Mouse (Mus musculus) CD8-positive naive resting alpha-beta T cell, adult 2 months (primary cell): Measurements from ENCODE around the gene Ift27.
A peak's percentile ranks its signal among the peaks of the same experiment; 100 is the strongest.

ENCODE experiments used
- DNase-seq, 2 experiments: peaks; one replicate each; pipeline ENCODE4 v3.0.0; 2022; ENCODE audit warnings: low read depth in 2 of 2, low spot score in 2 of 2

The Ift27 gene

DNA sequence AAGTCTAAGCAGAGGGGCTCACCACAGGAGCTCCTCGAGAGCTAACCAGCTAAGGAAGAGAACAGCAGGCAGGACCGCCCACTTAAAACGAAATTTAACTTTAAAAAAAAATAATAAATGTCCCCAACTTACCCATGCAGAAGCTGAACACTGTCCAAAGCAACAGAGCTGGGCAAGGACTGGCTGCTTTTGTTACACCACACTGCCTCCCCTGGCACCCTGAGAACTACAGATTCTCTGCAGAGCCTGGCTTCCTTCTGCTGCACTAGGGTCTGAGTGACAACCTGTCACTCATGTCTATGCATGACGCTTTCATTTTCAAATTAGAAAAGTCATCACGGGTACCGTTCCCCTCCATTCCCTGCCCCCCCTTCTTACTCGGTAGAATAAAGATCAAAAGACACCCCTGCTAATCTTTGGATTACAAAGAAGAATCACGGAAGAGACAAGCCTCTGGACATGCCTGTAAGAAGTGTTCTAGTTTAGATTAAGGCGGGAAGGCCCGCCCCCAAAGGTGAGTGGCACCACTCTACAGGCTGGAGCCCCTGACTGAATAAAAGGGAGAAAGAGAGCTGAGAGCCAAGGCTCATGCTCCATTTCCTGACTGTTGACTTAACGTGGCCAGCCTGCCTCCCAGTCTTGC, 1.5 kb downstream of the Ift27 start:
- DNase-seq = peak; percentile 21 to 23

DNA sequence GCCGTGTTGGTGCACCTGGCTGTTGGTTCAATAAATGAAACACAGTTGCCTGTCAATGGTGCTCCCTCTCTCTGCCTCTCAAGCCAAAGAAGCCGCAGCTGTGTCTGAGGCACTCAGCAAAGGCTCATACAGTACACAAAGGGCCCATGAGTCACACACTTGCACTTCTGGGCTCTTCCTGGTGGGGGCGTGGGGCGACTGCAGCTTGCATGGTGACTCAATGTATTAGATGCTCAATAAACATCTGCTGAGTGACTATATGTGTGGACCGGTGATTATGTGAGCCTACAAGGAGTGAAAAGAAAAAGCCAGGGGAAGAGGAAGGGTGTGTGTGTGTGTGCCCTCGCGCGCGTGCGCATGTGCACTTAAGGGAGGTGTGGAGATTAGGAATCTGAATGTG, 2.3 kb downstream of the Ift27 start:
- peak in 1 of 2 experiments; percentile 42 for DNase-seq

GRCm38 (mm10) chr15:78170708-78171107, 3.2 kb downstream of the Ift27 start:
- DNase-seq = peak; percentile 48 to 55

- no peak for DNase-seq
Observed at GRCm38 (mm10) chr15:78169566-78169965, 4.3 kb downstream of the Ift27 start.

- DNase-seq = no peak
Observed at GRCm38 (mm10) chr15:78165292-78165691, 8.6 kb downstream of the Ift27 start.

GRCm38 (mm10) chr15:78164466-78164865, 9.4 kb downstream of the Ift27 start:
- no peak for DNase-seq

DNA sequence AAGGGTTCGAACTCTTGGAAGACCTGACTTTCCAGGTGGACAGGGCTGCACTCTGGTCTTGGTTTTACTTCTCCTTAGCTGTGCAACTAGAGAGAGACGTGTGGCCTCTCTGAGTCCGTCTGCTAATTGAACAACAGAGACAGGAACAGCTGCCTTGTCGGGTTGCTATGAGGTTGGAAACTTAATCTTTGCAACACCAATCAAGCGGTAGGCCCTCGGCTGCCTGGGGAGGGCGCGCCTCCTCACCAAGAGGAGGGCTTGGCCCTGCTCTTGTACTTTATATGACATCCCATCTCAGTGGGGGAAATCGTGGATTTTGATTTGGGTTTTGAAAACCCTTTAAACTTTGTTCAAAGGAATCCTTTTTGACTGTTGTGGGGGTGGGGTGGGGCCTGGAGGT, 12.0 kb downstream of the Ift27 start:
- DNase-seq = no peak

DNA sequence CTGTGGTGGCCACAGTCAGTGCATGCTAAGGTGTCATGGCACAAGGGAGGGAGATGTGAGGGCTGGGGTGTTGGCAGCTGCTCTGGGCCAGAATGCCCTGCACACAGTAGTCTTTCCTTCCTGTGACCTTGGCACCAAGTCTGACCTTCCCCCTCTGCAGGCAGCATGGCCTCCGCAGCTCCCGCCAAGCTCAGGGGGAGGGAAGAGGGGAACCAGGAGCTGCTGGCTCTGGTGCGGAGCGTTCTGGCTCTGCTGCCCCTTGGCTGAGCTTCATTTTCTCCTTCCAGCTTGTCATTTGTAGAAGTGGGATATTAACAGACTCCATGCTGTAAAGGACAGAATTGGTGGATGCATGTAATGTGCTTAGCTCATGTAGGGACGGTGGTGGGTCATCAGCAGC, 15.6 kb downstream of the Ift27 start:
- DNase-seq = no peak

- no peak for DNase-seq
Observed at GRCm38 (mm10) chr15:78157824-78158223, 16.1 kb downstream of the Ift27 start.

DNA sequence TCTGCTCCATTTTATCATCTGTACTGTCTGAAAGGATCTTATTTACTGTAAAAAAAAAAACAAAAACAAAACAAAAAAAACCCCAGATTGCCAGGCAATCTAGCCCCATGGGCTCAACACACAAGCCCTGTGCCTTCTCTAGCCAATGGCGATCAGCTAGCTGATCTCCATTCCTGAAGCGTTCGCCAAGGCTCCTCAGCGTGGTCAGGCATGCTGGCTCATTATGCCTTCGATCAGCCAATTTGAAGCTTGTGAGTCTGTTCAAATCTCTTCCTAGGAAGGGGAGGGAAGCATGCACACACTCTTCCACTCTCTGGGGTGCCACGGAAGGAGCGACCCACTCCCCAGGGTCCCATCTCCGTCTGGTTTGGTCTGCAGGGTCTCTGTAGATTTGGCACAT, 16.6 kb downstream of the Ift27 start:
- DNase-seq = no peak

GRCm38 (mm10) chr15:78155421-78155820, 18.5 kb downstream of the Ift27 start:
- no peak for DNase-seq

- no peak for DNase-seq
Observed at GRCm38 (mm10) chr15:78153045-78153775, 20.7 kb downstream of the Ift27 start.

DNA sequence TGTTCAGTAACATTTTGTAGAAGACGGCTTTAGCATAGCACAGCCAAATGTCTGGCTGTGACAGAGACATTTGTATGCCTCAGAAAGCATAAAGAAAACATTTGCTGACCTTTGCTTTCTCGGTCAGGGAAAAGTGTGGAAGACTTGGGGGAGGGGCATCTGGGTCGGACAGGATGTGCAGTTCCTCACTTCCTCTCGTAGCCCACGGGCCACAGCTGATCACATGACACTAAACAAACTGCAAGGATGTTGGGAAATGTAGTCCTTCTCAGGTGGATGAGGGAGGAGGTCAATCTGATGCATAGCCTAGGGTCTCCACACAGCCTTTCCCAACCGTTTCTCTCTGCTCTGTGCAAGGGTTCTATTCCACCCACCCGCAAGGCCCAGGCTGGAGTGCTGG, 25.3 kb downstream of the Ift27 start:
- no peak for DNase-seq

DNA sequence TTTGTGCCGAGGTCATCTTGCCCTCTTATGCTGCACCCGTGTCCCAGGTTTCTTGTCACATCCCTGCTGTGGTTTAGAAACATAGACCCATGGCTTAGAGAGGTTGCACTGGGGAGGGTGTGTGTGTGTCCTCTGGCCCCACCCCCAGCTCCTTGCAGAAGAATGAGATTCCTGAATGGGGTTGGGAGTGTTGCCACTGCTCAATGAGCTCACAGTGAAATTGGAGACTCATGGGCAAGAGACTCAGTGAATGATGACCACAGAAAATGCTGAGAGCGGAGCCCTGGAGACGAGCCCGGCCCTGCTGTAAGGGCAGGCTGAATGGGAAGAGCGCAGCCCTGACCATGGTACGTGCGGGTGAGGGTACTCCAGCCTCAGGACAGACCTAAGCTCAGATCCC, 33.7 kb downstream of the Ift27 start:
- no peak for DNase-seq

- DNase-seq = no peak
Observed at GRCm38 (mm10) chr15:78134606-78135005, 39.3 kb downstream of the Ift27 start.

DNA sequence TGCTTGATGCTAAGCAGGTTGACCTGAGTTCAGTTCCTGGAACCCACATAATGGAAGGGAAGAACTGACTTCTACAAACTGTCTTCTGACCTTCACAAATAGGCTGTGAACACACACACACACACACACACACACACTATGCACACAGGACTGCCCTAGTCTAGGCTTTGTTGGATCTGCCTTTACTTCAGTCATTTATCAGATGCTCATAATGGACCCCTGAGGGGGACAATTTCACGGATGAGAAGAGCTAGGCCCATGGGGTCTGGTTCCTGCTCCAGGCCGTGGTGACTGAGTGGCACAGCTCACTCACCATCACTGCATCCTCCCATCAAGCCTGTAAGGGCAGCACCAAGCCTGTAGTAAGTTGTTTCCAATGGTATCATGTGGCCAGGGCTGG, 40.5 kb downstream of the Ift27 start:
- no peak for DNase-seq

- DNase-seq = peak; percentile 36 to 48
Observed at GRCm38 (mm10) chr15:78119704-78120103, 54.2 kb downstream of the Ift27 start, which contains the start of gene Cacng2. TSS of gene Cacng2 (minus strand) at chr15:78120028.

GRCm38 (mm10) chr15:78119248-78119647, 54.7 kb downstream of the Ift27 start:
- DNase-seq = no peak

DNA sequence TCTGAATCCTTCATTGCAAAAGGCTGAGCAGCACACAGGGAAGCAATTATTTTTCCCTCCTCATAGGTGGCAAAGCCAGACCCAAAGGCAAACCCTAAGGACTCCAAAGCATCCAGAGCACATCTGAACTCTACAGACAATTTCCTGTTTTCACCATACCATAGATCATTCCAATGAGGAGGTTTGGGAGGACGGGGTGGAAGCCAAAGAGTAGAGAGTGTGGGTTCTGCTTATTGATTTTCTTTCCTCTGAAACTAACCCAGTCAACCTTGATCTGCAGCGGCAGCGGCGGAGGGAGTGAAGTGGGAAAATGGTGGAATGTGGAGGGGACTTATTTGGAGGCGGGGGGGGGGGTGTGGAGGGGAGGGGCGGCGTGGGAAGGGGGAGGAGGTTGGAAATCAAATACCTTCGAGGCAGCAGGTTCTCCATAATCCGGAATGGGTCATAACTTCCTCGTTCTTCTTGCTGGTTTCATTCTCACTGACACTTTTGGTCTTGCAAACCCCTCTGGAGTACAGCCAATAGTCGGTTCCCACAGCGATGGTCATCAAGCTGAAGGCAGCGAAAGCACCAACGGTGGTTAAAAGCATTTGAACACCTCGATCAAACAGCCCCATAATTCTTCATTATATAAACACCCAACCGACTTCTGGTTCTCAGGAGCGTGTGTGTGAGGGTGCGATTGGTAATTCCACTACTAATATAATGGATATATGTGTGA, 55.5 kb downstream of the Ift27 start:
- no peak for DNase-seq

DNA sequence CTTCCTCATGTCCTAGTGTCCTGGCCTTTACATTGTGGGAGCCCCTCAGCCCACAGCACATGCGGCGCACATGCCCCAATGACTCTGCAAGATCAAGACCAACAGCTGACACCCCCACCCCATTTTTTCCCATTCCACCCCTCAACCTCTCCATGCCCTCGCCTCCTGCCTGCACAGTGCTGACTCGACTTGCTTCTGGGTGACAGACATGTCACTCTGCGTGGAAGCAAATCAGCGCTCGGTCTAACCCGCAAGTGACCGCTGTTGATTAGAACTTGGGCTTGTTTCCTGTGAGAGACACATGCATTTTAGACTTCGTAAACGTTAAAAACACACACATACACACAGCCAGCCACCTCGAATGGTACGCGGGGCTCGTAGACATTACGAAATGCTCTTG, 56.2 kb downstream of the Ift27 start:
- no peak for DNase-seq

GRCm38 (mm10) chr15:78116936-78117335, 57.0 kb downstream of the Ift27 start:
- DNase-seq = no peak

GRCm38 (mm10) chr15:78116244-78116643, 57.7 kb downstream of the Ift27 start:
- no peak for DNase-seq
